Mouse (Mus musculus) G1E (cell line): Measurements from ENCODE around the gene Erc1. TPM values are rescaled to one million over a fixed set of nuclear protein-coding genes. Genes with fewer than 3 reads are reported as not detected.

Source experiments
- ATAC-seq: 2 replicates; pipeline ENCODE4 v1.8.0; 2016; ENCODE audit warnings: mild to moderate bottlenecking; ENCODE audit not compliant: insufficient number of reproducible peaks, poor library complexity, low FRiP score, severe bottlenecking; ENCODE audit errors: extremely low read depth
- DNase-seq: peaks from one replicate; pipeline ENCODE4 v3.0.0; 2012; ENCODE audit warnings: low spot score
- H3K27me3 ChIP-seq: 2 replicates; pipeline ENCODE4 v1.6.1; 2012; ENCODE audit warnings: mild to moderate bottlenecking, low read length, inconsistent platforms; ENCODE audit not compliant: insufficient read depth
- H3K36me3 ChIP-seq: replicated peaks from 2 replicates; pipeline ENCODE3; 2012; ENCODE audit warnings: mild to moderate bottlenecking, inconsistent platforms
- H3K4me1 ChIP-seq: 2 replicates; pipeline ENCODE4 v1.6.1; 2012; ENCODE audit warnings: low read depth, low read length, inconsistent platforms, mixed read lengths; ENCODE audit not compliant: insufficient read depth
- H3K4me3 ChIP-seq: 2 replicates; pipeline ENCODE4 v1.5.1; 2012; ENCODE audit warnings: low read depth, mild to moderate bottlenecking, inconsistent platforms, low read length, moderate library complexity, mixed read lengths
- H3K9me3 ChIP-seq: replicated peaks from 2 replicates; pipeline ENCODE4 v1.6.1; 2012; ENCODE audit warnings: inconsistent platforms
- CTCF ChIP-seq: IDR thresholded peaks from 2 replicates; pipeline ENCODE4 v1.5.1; 2012; ENCODE audit warnings: low read depth, low read length, inconsistent platforms, mixed read lengths
- GATA1 ChIP-seq: IDR thresholded peaks from 2 replicates; pipeline ENCODE4 v1.6.1; 2012; ENCODE audit warnings: borderline replicate concordance, low read length, inconsistent platforms, mixed read lengths
- GATA2 ChIP-seq: IDR thresholded peaks from 2 replicates; pipeline ENCODE4 v1.6.1; 2012; ENCODE audit warnings: low read depth, low read length, inconsistent platforms, borderline replicate concordance
- POLR2AphosphoS5 ChIP-seq: IDR thresholded peaks from 2 replicates; pipeline ENCODE4 v1.6.1; 2012; ENCODE audit warnings: low read depth, low read length, inconsistent platforms; ENCODE audit not compliant: insufficient replicate concordance
- TAL1 ChIP-seq: conservative IDR thresholded peaks from 2 replicates; pipeline ENCODE4 v1.6.1; 2012; ENCODE audit warnings: low read depth, low read length, inconsistent platforms, mixed read lengths
- polyA plus RNA-seq: library from polyadenylated mRNA; stranded (reverse); fragments of >175 nt; gene quantifications from 2 replicates; pipeline ENCODE4 v1.2.3, GENCODE M21; 2012
- total RNA-seq, 2 experiments: library from RNA; stranded (forward) in 1 of 2; stranded (reverse) in 1 of 2; fragments of 200-1000 nt in 1 of 2; fragments of >200 nt in 1 of 2; fragmentation: Nextera tagmentation in 1 of 2; gene quantifications; 2 replicates each; pipeline ENCODE4 v1.2.3; 2014 to 2017

Erc1 gene
- total and polyA plus RNA-seq, 3 experiments = 2.9 to 21.4 (median 14.4) TPM

DNA sequence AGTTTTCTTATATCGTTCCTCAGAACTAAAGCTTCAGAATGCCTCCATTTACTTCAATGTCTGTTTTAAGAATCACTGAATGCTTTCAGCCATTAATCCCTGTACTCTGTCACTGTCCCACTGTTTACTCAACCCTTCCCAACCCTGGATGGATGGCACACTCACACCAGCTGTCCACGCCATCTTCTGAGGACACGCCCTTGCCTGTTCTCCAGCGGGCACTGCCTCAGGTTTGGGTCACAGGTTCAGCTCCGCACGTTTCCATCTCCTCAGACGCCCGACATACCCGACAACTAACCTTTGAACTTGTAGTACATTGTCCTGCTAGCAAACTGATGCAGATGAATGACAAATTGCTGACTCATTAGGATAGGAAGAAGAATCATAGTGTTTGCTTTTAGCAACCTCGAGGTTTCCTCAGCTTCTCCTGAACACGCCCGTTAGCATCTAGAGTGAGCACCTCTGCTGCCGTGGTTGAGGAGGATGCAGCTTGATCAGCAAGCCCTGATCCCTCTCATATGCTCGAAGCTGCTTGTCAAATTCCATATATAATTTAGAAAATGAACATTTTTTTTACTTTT, 204.0 kb downstream of the Erc1 start:
- ATAC-seq (no peak), DNase-seq (no peak)
- no peaks in the 10 kb centered on the region for H3K27me3 ChIP-seq
- H3K4me1 ChIP-seq = no peaks in the 10 kb centered on the region
- TF ChIP-seq TAL1 = no peak
- no peak for TF ChIP-seq CTCF
- TF ChIP-seq GATA1 = no peak
- TF ChIP-seq POLR2AphosphoS5 = no peak
- no peak for TF ChIP-seq GATA2
- no peaks in the 10 kb centered on the region for H3K9me3 ChIP-seq
- no peak overlapping the region for H3K4me3 ChIP-seq
- peaks cover 2% of the 10 kb centered on the region for H3K36me3 ChIP-seq

DNA sequence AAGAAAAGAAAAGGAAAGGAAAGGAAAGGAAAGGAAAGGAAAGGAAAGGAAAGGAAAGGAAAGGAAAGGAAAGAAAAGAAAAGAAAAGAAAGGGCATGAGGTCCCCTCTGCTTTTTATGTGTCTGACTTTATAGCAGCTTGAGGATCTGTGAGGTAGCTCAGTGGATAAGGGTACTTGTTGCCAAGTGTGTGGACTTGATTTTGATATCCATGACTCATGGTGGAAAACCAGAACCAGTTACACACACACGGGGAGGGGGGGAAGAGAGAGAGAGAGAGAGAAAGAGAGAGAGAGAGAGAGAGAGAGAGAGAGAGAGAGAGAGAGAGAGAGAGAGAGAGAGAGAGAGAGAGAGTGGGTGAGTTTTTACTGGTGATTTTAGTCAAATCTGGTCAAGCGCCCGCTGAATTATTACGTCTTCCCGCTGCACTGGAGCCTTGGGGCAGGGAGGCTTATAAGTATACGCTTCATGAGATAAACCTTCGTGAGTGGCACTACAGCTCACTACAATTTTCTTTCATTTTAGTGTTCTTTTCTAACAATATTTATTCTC, 204.7 kb downstream of the Erc1 start:
- TF ChIP-seq POLR2AphosphoS5 (no peak), GATA1 (no peak), GATA2 (no peak), TAL1 (no peak), CTCF (no peak)
- no peaks in the 10 kb centered on the region for H3K27me3 ChIP-seq
- H3K4me3 ChIP-seq = no peak overlapping the region
- H3K36me3 ChIP-seq = peaks cover 2% of the 10 kb centered on the region
- ATAC-seq (no peak), DNase-seq (no peak)
- no peaks in the 10 kb centered on the region for H3K9me3 ChIP-seq
- H3K4me1 ChIP-seq = no peaks in the 10 kb centered on the region

DNA sequence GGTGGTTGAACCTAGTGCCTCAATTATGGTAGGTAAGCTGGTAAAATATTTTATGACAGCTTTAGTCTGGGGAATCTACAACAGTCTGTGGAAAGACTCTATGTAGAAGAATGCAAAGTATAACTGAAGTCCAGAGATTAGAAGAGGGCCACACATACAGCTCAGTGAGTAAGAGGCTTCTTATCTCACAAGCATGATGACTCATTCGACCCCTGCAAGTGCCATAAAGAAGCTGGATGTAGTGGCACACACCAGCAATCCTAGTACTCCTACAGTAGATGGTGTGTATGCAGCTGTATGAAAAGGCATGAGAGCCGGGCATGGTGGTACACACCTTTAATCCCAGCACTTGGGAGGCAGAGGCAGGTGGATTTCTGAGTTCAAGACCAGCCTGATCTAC, 205.2 kb downstream of the Erc1 start:
- no peaks in the 10 kb centered on the region for H3K9me3 ChIP-seq
- TF ChIP-seq TAL1 = no peak
- TF ChIP-seq GATA2 = no peak
- no peak for TF ChIP-seq CTCF
- TF ChIP-seq POLR2AphosphoS5 = no peak
- no peak for TF ChIP-seq GATA1
- H3K4me3 ChIP-seq = no peak overlapping the region
- H3K27me3 ChIP-seq = no peaks in the 10 kb centered on the region
- ATAC-seq = no peak
- H3K36me3 ChIP-seq = peaks cover 2% of the 10 kb centered on the region
- no peaks in the 10 kb centered on the region for H3K4me1 ChIP-seq
- DNase-seq = no peak

DNA sequence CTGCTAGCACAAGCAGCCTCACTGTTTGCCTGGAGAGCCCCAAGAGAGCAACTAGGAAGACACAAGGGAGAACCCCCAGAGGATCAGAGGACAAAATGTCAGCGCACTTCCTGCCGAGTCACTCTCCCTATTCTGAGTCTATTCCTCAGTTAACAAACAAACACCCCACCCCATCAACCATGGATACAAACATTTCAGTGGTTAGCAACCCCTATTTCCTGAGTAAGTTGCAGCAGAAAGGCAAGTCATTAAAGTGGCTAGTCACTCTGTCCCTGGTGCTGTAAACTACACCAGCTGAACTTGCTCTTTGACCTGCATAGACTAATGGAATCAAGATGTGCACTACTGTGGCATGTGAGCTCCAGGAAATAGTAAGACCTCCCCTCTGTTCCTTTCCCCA, 212.3 kb downstream of the Erc1 start:
- H3K36me3 ChIP-seq = no peaks in the 10 kb centered on the region
- H3K4me3 ChIP-seq = no peak overlapping the region
- DNase-seq = no peak
- TF ChIP-seq POLR2AphosphoS5 (no peak), CTCF (no peak), TAL1 (no peak), GATA2 (no peak), GATA1 (no peak)
- H3K27me3 ChIP-seq = no peaks in the 10 kb centered on the region
- no peak; the same call in 1 of the 2 replicates for ATAC-seq
- H3K4me1 ChIP-seq = peaks cover 4% of the 10 kb centered on the region; the same call in 1 of the 2 replicates
- no peaks in the 10 kb centered on the region for H3K9me3 ChIP-seq

DNA sequence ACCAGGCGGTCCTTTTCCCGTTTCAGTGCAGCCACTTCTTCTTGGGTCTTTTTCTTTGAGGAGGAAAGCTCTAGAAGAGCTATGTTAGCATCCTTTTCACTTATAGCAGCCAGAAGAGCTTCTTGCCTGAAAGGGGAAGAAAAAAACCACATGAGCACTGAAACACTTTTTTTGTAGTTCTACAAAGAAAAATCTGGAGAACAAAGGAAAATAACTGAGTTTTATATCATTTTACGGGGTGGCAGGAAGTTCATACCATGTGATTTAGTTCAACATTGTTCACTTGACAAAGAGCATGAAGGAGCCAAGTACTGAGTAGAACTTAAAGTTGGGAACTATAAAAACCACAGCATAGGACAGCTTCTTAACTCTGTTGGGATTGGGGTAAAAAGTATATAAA, 217.3 kb downstream of the Erc1 start:
- Histone ChIP-seq H3K4me3 (no peak overlapping the region), H3K4me1 (peaks cover 2% of the 10 kb centered on the region; the same call in 1 of the 2 replicates), H3K27me3 (no peaks in the 10 kb centered on the region), H3K36me3 (peaks cover 3% of the 10 kb centered on the region), H3K9me3 (no peaks in the 10 kb centered on the region)
- DNase-seq (no peak), ATAC-seq (no peak)
- TF ChIP-seq POLR2AphosphoS5 = no peak

DNA sequence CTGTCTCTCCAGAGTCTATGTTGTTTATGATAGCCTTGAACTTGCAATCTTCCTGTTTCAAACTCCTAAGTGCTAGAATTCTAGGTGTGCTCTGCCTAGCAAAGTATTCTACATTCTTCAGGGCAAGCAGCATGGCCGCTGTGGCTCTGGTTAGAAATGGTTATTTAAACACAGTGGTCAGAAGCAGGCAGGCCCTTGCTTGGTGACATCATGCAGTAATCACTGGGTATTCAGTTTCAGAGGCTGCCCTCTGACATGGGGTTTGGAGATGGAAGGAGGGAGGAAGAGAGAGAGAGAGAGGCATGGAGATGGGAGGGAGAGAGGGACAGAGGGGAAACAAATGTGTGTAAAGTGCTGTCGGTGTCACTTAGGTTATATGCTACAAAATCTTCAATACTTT, 246.6 kb downstream of the Erc1 start:
- no peaks in the 10 kb centered on the region for H3K4me1 ChIP-seq
- no peaks in the 10 kb centered on the region for H3K9me3 ChIP-seq
- ATAC-seq (no peak), DNase-seq (no peak)
- no peak overlapping the region for H3K4me3 ChIP-seq
- H3K36me3 ChIP-seq = no peaks in the 10 kb centered on the region
- H3K27me3 ChIP-seq = no peaks in the 10 kb centered on the region
- no peak for TF ChIP-seq CTCF
- TF ChIP-seq GATA1 = no peak
- TF ChIP-seq GATA2 = no peak
- no peak for TF ChIP-seq POLR2AphosphoS5
- TF ChIP-seq TAL1 = no peak

DNA sequence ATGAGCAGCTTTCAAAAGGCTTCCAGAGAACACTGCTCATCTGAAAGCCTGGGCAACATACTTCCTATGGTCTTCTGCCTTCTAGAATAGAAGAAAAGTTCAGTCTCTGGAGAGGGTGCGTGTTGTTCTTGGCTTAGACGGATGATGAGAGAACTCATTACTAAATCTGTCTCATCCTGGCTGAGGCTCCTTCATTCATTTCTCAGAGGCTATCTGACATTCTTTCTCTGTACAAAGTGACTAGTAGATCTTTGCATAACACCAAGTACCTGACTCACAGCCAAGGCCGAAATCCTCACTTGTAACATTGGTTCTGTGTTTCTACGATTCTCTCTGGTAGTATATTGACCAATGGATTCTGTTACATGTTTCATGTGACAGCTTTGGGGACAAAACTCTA, 252.5 kb downstream of the Erc1 start:
- no peaks in the 10 kb centered on the region for H3K9me3 ChIP-seq
- H3K27me3 ChIP-seq = no peaks in the 10 kb centered on the region
- no peaks in the 10 kb centered on the region for H3K4me1 ChIP-seq
- TF ChIP-seq GATA2 (no peak), GATA1 (no peak), POLR2AphosphoS5 (no peak), TAL1 (no peak), CTCF (no peak)
- peaks cover 15% of the 10 kb centered on the region for H3K36me3 ChIP-seq
- no peak overlapping the region for H3K4me3 ChIP-seq
- ATAC-seq = no peak
- no peak for DNase-seq
